Comparison of ENCODE assay signal across 16 mouse cellular contexts in the genomic region with DNA sequence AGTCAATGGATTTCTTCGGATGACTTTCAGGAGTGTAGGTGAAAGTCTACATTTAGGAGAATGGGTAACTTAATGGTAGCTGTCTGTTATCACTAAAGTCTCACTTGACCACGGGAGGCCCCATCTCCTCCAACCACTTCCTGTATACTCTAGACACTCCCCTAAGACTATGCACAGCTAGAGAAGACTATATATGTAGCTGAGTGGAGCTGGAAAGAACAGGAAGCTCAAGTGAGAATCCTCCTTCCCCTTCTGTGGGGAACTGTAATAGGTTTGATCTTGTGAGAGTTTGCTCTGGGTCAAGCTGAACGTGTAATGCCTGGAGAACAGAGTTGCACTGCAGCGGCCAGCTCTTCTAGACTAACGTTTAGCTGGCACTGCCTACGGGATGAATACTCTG.
DNase-seq lines count a peak whose midpoint lies in the region; ATAC-seq lines count a peak whose summit lies in the region.
"Had no signal": no experiment of that assay in that cellular context is flagged by ENCODE, and none has a peak within 500 bp of the region (broad histone marks: within the 10 kb centered on the region; RNA-seq: fewer than 3 reads in every experiment).

No protein-coding gene starts in this region.

- DNase-seq in heart, postnatal 25 days (ENCODE audit: low spot score), result no peak
- DNase-seq in CD4-positive, CD25-positive, alpha-beta regulatory T cell, adult 2 months (ENCODE audit: low read depth, low spot score), result peak; percentile 42
- DNase-seq in induced T-regulatory cell, adult 2 months (ENCODE audit: low read depth), result peak; percentile 45
- DNase-seq in right cerebral cortex, adult 2 months (ENCODE audit: low spot score in 2 of 2), result no peak
- no peak for DNase-seq in ovary, adult 18-20 months (ENCODE audit: low spot score)
- no peak for DNase-seq in cerebellum, adult 11-12 months
- DNase-seq: adrenal gland, postnatal 14 days; cerebellum, adult 8-10 months; right cerebral cortex, postnatal 14 days had no signal

- H3K4me2 ChIP-seq in heart, embryonic 13.5 days, result no peak overlapping the region
- H3K4me2 ChIP-seq: forebrain, embryonic 13.5 days; neural tube, embryonic 13.5 days had no signal

- H3K4me1 ChIP-seq in heart, embryonic 13.5 days, result peaks cover 25% of the 10 kb centered on the region
- peaks cover 53% of the 10 kb centered on the region for H3K4me1 ChIP-seq in megakaryocyte, embryonic 14.5 days
- H3K4me1 ChIP-seq: midbrain, embryonic 10.5 days had no signal

- H3K9me3 ChIP-seq in heart, embryonic 13.5 days, result no peaks in the 10 kb centered on the region
- H3K9me3 ChIP-seq in megakaryocyte, embryonic 14.5 days, result no peaks in the 10 kb centered on the region
- H3K9me3 ChIP-seq: forebrain, embryonic 13.5 days; heart, embryonic 10.5 days; midbrain, embryonic 10.5 days; neural tube, embryonic 13.5 days had no signal

- H3K4me3 ChIP-seq in heart, embryonic 13.5 days, result no peak overlapping the region
- peak overlapping the region; percentile 48 for H3K4me3 ChIP-seq in megakaryocyte, embryonic 14.5 days (replicated peaks)
- H3K4me3 ChIP-seq: forebrain, embryonic 13.5 days; heart, embryonic 10.5 days; midbrain, embryonic 10.5 days; neural tube, embryonic 13.5 days had no signal

- peak overlapping the region; percentile 30; the same call in 1 of the 2 replicates for H3K27ac ChIP-seq in heart, embryonic 13.5 days (replicated peaks)
- H3K27ac ChIP-seq: forebrain, embryonic 13.5 days; heart, embryonic 10.5 days; midbrain, embryonic 10.5 days; neural tube, embryonic 13.5 days had no signal

- ATAC-seq in heart, embryonic 13.5 days (ENCODE audit: extremely low read depth, insufficient number of reproducible peaks, low FRiP score, low TSS enrichment), result no peak
- ATAC-seq: forebrain, embryonic 13.5 days; Patski had no signal

- intact Hi-C loops in heart, postnatal 25 days (cut with DNase I), result loop anchor here (5.0 kb wide), 1 partner anchor 621 kb away; no protein-coding TSS in a partner anchor

- no peaks in the 10 kb centered on the region for H3K27me3 ChIP-seq in heart, embryonic 13.5 days (replicated peaks)
- no peaks in the 10 kb centered on the region for H3K27me3 ChIP-seq in megakaryocyte, embryonic 14.5 days (replicated peaks)
- H3K27me3 ChIP-seq: forebrain, embryonic 13.5 days; neural tube, embryonic 13.5 days; Patski had no signal

- 58% methylated on average over 6 of the region's 6 CpGs for WGBS in heart, embryonic 13.5 days

- no peaks in the 10 kb centered on the region for H3K36me3 ChIP-seq in heart, embryonic 13.5 days
- H3K36me3 ChIP-seq in megakaryocyte, embryonic 14.5 days (replicated peaks; ENCODE audit: low read length), result no peaks in the 10 kb centered on the region
- H3K36me3 ChIP-seq: heart, embryonic 10.5 days; midbrain, embryonic 10.5 days; neural tube, embryonic 13.5 days had no signal

- H3K9ac ChIP-seq in heart, embryonic 13.5 days, result no peak overlapping the region
- H3K9ac ChIP-seq: forebrain, embryonic 13.5 days; neural tube, embryonic 13.5 days had no signal

Comparison
In these comparisons a context has a peak if more than half of its experiments do, and no peak if none do; other contexts are left out.
1. DNase-seq: peak in CD4-positive, CD25-positive, alpha-beta regulatory T cell, adult 2 months (single experiment) and induced T-regulatory cell, adult 2 months (single experiment); none in heart, postnatal 25 days (single experiment), right cerebral cortex, adult 2 months (0 of 2), ovary, adult 18-20 months (single experiment) and cerebellum, adult 11-12 months (single experiment).